Mouse (Mus musculus) inflammation-experienced regulatory T-cells, adult 6 months (primary cell): ENCODE data around the gene Hnrnpf. TPM values are rescaled to one million over a fixed set of nuclear protein-coding genes. Genes with fewer than 3 reads are reported as not detected.
A peak's percentile ranks its signal among the peaks of the same experiment; 100 is the strongest.

Source experiments
- ATAC-seq: one replicate; pipeline ENCODE4 v1.8.0; 2017
- polyA plus RNA-seq, 3 experiments: library from polyadenylated mRNA; unstranded; fragments of 100-300 nt; shearing (Covaris generic); gene quantifications; one replicate each; pipeline ENCODE4 v1.2.1; 2017

The Hnrnpf gene
- polyA plus RNA-seq, 3 experiments from 2014 or later = 776 to 1,009 (median 841) TPM

- peak; percentile 49 for ATAC-seq
Observed at GRCm38 (mm10) chr6:117891369-117892160, 8.6 kb upstream of the Hnrnpf start.

GRCm38 (mm10) chr6:117892386-117892785 is 7.7 kb upstream of the Hnrnpf start:
- no peak for ATAC-seq

GRCm38 (mm10) chr6:117893435-117893834 is 6.7 kb upstream of the Hnrnpf start:
- no peak for ATAC-seq

GRCm38 (mm10) chr6:117897800-117898199 is 2.3 kb upstream of the Hnrnpf start:
- ATAC-seq = no peak

- ATAC-seq = no peak
Observed at GRCm38 (mm10) chr6:117901510-117902402, 1.6 kb downstream of the Hnrnpf start.

GRCm38 (mm10) chr6:117902556-117902955 is 2.4 kb downstream of the Hnrnpf start:
- no peak for ATAC-seq

- no peak for ATAC-seq
Observed at GRCm38 (mm10) chr6:117903836-117904235, 3.7 kb downstream of the Hnrnpf start.

GRCm38 (mm10) chr6:117905260-117905930 is 5.3 kb downstream of the Hnrnpf start:
- ATAC-seq = no peak

- no peak for ATAC-seq
Observed at GRCm38 (mm10) chr6:117906015-117906531, 5.9 kb downstream of the Hnrnpf start.

GRCm38 (mm10) chr6:117906590-117907271 is 6.6 kb downstream of the Hnrnpf start:
- peak; percentile 81 for ATAC-seq

GRCm38 (mm10) chr6:117907301-117907978 is 7.3 kb downstream of the Hnrnpf start:
- peak; percentile 61 for ATAC-seq

GRCm38 (mm10) chr6:117907979-117908355 is 7.8 kb downstream of the Hnrnpf start:
- ATAC-seq = no peak

- no peak for ATAC-seq
Observed at GRCm38 (mm10) chr6:117908424-117908900, 8.3 kb downstream of the Hnrnpf start.

GRCm38 (mm10) chr6:117910120-117910661 is 10.1 kb downstream of the Hnrnpf start:
- no peak for ATAC-seq

GRCm38 (mm10) chr6:117914541-117914940 is 14.4 kb downstream of the Hnrnpf start:
- no peak for ATAC-seq

GRCm38 (mm10) chr6:117916205-117916736 is 16.1 kb downstream of the Hnrnpf start:
- no peak for ATAC-seq

- ATAC-seq = peak; percentile 81
Observed at GRCm38 (mm10) chr6:117916737-117917426, 16.8 kb downstream of the Hnrnpf start.

GRCm38 (mm10) chr6:117917576-117917975 is 17.5 kb downstream of the Hnrnpf start:
- peak; percentile 36 for ATAC-seq

GRCm38 (mm10) chr6:117918043-117918442 is 17.9 kb downstream of the Hnrnpf start:
- no peak for ATAC-seq
